Mouse (Mus musculus) ES-Bruce4 (cell line): ENCODE results near the gene Trmt112.

Experiments used
- CTCF ChIP-seq: IDR thresholded peaks from one replicate; pipeline ENCODE4 v1.8.1; 2011; ENCODE audit warnings: low read depth, low read length
- EP300 ChIP-seq: IDR thresholded peaks from 2 replicates; pipeline ENCODE4 v1.6.1; 2011; ENCODE audit warnings: low read depth, low read length; ENCODE audit not compliant: insufficient read depth
- POLR2A ChIP-seq: IDR thresholded peaks from one replicate; pipeline ENCODE4 v1.8.1; 2011; ENCODE audit warnings: low read length; ENCODE audit not compliant: insufficient read depth

DNA sequence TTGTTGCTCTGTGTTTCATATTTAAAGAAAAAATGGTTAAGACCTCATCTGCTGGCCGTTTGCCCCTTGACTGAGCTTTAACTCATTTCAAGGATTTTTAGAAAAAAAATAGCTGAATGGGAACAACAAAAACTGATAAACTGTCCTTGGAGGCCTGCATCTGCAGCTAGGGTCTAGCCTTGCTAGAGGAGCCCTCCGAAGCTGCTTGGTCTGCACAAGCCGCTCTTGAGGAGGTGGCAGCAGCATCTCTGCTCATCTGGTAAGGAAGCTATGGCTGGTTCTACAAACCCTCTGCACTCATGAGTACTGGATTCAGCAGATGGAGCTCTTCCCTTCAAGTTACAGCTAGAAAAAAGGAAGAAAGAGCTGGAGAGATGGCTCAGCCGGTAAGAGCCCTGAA, 31.5 kb upstream of the Trmt112 start:
- no peak for TF ChIP-seq CTCF
- TF ChIP-seq POLR2A, result no peak
- no peak for TF ChIP-seq EP300
